Mouse (Mus musculus) cerebellum, postnatal 14 days (tissue): ENCODE measurements around the gene Mgat5.

Experiments used
- DNase-seq, 2 experiments: peaks; one replicate each; pipeline ENCODE4 v3.0.0; 2021; ENCODE audit warnings: mixed read lengths in 2 of 2

The Mgat5 gene

DNA sequence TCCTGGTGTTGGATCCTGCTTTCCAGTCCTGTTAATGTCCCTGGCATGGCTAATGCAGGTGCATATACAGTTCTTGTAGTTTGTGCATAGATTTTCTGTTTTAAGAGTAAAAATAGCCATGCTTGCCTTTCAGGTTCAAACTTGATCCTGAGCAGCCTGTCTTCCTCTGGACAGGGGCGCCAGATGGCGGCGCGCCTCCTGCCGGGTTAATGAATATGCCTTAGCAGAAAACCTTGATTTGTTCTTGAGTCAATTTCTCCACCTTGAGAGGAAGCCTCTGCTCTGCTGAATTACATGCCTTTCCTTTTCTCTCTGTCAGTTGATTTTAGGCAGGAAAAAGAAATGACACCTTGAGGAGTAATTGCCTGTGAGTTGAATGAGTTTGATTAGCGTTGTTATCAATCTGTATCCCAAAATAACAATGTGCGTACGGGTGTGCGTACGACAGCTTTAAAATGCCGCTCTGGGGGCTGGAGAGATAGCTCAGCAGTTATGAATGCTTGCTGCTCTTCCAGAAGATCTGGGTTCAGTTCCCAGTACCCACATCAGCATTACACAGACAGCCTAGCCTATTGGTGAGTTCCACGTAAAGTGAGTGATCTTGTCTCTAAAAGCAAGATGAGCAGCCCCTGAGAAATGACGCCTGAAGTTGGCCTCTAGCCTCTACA lies 57.5 kb downstream of the Mgat5 start:
- DNase-seq: peak; percentile 45 to 48

DNA sequence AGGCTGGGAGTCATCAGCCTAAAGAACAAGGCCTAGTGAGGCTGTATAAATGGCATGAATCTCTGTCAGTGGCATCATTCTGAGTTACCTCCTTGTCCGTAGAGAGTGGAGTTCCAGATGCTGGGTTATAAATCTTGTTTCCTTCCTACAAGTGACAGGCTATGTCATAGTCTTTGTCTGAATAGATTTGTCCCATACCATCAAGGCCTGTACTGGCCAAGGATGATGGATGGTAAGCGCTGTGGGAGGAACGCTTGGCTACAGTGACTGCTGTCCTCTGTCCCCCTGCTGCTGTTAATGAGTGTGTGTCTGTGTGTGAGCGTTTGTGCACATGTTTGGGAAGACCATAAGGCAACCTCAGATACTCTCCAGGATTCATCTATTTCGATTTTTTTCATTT lies 63.2 kb downstream of the Mgat5 start:
- no peak for DNase-seq

DNA sequence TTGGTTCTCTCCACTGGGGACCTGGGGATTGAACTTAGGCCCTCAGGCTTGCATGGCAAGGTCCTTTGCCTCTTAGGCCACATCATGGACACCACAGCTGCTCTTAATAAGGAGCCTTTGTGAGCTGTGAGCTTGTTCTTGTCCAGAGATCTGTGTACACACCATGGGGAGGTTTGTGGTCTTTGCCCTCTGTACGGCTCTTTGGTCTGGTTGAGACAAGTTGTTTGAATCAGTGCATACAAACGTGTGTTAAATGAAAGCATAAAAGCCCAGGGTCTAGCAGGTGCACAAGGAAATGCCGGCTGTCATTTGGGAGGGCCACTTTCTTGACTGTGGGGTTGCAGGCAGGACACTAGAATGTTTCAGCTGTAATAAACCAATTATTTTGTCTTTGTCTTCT lies 64.5 kb downstream of the Mgat5 start:
- no peak for DNase-seq

DNA sequence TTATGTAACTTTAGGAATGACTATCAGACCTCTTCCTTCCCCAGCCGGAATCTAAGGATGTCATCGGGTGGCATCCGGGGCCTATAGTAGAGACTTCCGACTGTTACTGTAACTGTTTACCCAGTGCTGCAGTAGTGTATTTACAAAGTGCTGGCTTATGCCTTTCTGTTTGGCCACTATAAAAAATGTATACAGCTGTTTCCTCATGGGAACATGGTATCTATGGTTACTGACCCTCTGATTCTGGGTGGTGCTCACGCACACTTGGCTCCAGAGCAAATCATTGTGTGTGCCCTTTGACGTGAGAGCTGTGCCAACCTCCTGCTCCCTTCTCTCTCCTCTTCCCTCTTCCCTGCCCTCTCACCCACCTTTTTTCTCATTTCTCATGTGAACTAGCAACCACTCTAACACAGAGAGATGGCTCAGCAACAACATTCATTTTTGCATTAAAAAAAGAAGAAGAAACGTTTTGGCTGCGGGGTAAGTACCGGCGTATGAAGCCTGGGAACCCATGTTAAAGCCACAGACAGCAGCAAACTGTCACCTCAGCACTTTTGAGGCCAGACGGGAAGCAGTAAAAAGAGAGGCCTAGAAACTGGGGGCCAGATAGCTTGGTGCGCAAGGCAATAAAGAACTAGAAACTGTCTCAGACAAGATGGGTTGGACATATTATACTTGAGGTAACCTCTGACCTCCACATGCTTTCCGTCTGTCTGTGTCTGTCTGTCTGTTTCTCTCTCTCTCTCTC lies 65.6 kb downstream of the Mgat5 start:
- DNase-seq: no peak

DNA sequence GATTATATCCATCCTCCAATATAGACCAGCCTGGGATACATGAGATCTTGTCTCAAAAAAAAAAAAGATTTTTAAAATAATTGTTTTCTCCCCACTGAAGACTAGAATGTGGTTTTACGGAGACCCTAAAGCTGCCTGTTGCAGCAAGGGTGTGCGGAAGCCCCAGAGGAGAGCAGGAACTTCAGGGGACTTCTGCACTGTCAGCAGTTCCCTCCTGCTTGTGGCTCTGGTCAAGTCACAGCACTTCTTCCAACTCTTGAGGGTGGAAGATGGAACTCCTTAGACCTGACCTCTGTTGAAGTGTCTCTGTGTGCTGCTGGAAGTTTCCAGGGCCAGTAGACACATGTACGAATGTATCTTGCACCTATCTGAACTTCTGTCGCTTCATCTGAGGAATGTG lies 66.3 kb downstream of the Mgat5 start:
- no peak for DNase-seq

DNA sequence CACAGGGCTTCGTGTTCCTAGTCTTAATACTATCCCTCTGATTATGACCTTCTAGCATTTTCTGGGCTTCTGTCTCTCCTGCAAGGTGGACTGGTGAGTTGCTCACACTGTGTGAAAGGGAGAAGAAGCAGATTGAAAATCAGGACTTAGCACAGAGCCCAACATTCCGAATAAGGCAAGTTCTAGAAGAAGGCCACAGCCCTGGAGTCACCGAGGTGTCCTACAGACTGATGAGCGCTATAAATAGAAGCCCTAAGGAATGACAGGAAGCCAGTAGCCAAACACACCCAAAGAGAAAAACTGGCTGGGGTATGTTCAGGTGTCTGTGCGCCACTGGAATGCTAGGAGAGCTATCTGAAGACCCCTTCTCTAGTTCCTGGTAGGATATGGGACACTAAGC lies 68.5 kb downstream of the Mgat5 start:
- no peak for DNase-seq

DNA sequence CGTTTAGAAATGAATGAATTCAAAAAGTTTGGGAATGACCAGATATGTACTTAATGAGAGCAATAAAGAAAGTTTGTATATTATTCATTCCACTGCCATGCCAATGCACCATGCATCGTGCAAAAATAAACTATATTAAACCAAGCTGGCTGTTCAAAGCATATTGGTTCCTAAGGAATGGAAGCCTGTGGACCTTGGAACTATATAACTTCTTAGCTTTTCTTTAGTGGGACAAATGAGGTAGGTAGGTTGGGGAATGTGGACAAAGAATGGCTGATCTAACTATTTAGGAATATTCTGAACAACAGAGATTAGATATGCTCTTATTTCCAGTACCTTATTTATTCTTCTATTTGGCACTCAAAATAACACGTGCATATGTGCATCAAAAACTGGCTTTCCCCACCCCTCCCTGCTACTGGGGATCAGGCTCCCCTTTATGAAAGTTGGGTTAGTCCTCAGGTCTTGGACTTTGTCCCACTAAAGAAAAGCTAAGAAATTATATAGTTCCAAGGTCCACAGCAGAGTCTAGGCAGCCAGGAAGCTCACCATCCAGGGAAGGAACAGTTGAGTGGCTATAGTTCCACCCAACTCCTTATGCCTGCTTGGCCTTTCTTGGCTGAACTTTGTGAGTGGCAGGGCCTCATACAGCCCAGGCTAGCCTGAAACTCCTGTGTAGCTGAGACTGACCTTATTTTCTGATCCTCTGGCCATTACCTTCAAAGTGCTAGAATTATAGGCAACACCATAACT lies 70.9 kb downstream of the Mgat5 start:
- DNase-seq: no peak

DNA sequence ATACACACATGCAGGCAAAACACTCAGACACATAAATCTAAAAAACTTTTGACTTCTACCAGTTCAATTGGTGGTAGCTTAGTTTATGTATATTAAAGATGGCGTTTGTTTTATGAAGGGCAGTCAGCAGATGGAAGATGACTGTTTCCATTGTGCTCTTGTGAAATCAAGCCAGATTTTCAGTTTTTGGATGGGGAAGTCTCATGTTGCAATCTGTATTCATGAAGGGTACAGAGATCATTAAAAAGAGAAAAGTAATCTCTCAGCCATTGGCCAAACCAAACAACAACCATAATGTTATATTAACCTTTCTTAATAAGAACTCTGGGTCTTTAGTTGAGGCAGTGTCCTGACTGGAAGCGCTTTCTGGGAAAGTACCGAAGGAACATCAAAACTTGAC lies 73.3 kb downstream of the Mgat5 start:
- DNase-seq: no peak

DNA sequence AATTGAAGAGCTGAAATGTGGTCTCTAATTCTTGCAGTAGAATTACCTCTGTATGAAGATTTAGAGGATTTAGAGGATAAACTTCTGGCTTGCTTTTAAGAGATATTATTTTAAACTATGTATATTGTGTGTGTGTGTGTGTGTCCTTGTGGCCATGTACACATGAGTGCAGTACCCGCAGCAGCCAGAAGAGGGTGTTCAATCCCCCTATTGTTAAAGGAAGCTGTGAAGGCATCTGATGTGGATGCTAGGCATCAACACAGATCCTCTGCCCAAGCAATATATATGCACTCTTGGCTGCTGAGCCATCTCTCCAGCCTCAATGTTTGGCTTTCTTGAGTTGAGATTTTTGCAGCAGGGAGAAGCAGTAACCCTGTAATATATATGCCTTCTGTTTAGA lies 75.4 kb downstream of the Mgat5 start:
- DNase-seq: peak; percentile 10 to 36

DNA sequence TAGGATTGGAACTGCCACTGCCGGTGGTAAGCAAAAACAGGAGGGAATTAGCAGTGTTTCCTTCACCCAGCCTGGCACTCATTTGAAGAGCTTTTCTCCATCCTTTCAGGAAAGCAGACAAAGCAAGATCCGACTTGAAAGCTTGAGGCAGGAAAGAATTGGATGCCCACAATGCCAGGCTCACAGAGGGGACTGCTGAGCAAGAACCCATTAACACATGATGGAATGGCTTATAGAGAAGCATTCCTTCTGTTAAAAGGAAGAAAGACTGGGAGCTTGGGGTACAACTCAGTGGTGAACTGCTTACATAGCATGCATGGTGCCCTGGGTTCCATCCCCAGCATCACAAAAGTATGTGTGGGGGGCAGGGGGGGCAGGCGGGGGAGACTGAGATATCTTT lies 80.2 kb downstream of the Mgat5 start:
- DNase-seq: no peak

DNA sequence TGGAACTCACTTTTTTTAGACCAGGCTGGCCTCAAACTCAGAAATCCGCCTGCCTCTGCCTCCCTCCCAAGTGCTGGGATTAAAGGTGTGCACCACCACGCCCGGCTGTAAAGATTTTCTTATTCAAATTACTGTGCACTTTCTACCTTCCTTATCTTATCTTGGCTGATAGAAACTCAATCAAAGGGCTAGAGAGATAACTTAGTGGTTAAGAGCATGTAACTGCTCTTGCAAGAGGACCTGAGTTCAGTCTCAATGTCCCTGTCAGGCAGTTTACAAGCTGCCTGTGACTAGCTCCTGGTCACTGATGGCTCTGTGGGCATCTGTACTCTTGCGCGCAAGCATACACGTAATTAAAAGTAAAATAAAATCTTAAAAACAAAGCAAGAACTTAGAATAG lies 82.7 kb downstream of the Mgat5 start:
- no peak for DNase-seq

DNA sequence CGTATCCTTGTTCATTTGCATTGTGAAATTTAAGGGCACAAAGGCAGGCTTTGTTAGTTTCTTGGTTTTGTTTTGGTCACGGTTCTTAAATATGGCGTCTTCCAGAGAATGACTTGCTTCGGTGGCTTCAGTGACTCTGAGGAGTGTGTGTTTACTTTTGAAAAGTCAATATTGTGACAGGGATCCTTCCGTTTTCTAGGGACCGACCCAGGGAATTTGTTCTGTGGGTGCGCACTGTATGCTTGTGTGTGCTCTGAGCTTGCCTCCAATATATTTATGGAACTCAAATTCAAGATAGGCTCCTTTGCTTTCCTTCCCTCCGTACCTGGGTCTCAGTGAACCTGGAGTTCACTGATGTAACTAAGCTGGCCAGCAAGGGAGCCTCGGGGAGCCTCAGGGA lies 86.1 kb downstream of the Mgat5 start:
- DNase-seq: no peak

DNA sequence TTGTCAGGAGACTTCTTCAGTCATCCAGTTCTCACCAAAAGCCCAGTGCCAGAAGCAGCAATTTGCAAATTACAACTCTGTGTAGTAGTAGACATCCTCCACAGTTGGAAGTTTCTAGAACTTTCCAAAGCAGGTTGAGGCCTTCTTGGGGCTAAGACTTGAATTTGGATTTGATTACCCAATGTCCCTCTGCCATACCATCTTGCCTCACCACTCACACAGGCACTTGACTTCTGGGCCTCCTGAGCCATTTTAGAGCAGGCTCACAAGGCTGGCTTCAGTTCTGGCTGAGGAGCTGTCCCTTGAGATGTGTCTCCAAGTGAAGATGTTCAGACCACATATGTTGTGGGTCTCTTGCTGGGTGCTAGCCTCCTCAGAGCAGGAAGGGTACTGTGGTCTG lies 86.9 kb downstream of the Mgat5 start:
- DNase-seq: no peak

DNA sequence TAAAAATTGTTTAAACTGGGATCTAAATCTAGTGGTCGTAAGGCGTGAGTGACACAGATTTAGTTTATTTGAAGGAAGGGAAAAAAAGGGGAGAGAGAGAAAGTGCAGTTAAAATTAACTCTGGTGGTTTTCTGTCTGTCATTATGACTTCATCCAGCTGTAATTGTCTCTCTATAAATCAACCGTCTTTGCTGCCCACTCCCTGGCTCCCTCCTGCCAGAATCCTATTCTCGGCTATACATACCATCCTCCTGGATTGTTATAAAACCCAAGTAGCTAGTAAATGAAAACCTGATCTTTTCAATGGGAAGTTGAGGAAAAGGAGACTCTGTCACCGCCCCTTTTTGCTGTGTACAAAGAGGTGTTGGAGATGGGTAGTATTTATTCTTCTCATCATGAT lies 88.5 kb downstream of the Mgat5 start:
- no peak for DNase-seq

DNA sequence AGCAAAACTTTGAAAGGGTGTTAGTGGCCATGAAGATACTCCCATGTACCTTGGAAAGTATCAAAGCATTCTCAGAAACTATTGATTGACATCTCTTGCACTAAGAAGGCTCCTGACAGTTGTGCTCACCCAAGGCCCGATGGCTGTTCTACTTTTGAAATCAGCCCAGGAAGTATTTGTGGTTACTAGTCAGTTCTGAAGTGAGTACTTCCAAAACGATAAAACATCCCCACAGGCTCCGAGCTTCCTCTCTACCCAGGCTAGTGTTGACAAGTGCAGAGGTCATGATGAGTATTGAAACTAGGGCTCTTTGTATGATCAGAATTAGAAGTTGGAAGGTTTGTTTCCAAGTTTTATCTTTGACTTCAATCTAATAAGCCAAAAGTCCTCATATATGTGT lies 92.0 kb downstream of the Mgat5 start:
- DNase-seq: no peak

DNA sequence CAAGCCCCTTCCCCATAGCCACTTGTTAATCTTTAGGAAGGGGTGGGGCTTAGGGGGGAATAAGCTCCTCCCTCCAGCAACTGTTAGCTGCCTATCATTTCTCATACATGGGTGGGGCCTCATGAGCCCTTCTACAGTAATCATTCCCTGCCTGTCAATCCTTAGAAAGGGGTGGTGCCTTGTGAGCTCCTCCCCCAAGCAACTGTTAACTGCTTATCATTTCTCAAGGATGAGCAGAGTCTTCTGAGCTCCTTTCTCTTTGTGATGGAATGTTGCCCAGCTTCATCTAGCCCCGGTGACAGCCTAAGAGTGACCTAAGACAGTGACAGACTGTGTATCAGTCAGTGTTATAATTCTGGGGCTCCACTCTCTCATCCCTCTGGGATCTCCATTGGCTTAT lies 95.0 kb downstream of the Mgat5 start:
- DNase-seq: no peak

DNA sequence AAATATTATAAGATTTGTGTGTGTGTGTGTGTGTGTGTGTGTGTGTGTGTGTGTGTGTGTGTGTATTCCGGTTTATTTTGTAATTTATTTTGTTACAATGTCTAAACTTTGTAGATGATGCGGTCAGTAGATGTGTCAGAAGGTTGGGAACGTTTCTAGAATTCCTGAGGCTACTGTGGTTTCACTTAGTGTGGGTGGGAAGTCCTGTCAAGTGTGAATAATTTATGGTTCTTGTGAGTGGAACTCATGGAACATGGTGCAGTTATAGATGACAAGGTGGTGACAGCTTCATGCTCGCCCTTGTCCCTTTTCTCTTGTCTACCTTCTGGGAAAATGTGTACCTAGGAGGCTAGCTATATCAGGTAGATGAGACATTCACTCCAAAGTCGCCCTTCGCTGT lies 96.2 kb downstream of the Mgat5 start:
- no peak for DNase-seq

DNA sequence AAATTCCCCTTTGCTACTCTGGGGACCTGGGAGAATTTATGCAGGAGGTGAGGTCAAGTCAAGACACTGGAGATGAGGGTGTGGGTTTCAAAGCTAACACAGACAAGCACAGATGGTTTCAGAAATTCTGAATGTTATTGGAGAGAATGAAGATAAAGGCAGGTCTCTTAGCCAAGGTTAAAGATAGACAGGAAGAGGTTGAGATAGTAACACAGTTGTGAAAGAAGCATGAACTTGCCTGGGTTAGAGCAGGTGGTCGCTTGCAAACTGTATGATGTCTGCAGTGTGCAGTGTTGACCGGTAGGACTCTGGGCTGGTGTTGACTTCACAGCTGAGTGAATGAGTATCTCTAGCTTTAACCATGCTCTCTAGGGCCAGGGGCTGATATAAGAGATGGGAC lies 97.8 kb downstream of the Mgat5 start:
- no peak for DNase-seq

DNA sequence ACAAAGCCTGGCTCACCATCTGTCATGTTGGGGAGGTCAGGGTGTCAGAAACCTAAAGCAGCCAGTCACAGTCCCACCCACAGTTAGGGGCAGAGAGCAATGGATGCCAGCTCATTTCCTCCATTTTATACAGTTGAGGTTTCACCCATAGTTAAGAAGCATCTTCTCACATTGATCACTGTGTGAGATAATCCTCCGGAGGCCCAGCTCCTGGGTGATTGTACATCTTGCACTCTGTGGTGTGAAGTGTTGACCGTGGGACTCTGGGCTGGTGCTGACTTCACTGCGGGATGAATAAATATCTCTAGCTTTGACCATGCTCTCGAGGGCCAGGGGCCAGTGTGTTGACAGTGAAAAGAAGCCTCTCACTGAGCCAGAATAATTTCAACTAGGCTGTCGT lies 99.0 kb downstream of the Mgat5 start:
- DNase-seq: no peak

DNA sequence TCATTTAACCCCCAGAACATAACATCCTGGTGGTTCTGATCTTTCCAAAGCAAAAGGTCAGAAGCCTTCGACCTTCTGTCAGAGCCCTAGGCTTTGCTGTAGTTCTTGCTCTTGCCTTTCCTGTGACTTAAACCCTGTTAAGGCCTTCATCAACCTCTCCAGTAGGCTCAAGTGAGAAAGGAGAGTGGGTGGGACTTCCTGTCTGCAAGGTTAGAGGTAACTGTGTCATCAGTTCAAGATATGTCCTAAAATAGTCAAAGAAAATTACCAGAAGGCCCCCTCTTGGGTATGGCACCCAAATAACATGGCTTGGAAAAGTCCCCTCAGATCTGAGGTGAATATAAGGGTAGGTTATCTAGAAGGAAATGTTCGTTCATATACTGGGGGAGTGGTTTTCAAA lies 99.5 kb downstream of the Mgat5 start:
- no peak for DNase-seq

DNA sequence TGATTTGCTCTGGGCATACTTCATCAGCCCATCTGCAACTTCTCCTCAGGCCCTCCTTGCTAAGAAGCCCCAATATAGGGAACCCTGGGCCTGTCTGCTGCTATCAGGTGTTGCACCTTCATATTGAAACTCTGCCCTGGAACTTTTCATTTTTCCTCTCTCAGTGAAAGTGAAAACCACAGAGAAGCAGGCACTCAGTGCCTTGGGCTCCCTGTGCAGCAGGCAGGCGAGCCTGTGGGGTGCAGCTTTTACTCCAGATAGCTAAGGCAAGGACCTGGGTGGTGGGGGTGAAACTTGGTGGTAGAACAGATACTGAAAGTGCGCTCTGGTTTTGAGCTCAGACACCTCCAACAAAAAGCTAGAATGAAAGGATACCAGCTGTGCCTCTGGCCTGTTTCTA lies 100.8 kb downstream of the Mgat5 start:
- DNase-seq: no peak

DNA sequence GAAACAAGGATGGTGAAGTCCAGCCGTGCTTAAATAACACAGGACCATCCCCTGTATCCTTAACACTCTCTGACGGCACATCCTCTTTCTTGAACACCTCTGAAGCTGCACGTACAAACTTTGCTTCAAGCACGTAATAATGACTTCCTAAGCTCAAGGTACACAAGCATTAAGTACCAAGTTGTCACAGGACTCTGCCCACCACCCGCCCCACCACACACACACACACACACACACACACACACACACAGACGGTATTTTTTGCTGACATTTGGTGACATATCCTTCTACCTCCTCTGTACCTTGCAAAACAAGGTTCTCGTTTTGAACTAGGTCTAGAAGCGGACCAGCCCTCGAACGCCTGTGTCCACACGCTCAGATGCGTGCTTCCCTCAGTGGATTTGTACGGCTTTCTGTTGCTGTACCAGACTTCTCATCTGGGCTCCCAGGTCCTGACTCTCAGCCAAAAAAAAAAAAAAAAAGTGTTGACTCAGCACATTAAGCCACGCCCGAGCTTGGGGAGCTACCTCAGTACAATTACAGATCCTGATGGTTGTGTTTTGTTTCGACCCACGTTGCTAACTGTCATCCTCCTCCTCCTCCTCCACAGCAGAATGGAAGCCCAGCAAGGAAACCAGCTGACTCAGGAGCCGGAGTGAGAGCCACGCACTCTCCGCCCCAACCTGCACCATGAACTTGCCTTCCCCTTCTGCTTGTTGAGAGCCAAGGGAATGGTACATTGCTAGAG lies 101.4 kb downstream of the Mgat5 start:
- DNase-seq: no peak

DNA sequence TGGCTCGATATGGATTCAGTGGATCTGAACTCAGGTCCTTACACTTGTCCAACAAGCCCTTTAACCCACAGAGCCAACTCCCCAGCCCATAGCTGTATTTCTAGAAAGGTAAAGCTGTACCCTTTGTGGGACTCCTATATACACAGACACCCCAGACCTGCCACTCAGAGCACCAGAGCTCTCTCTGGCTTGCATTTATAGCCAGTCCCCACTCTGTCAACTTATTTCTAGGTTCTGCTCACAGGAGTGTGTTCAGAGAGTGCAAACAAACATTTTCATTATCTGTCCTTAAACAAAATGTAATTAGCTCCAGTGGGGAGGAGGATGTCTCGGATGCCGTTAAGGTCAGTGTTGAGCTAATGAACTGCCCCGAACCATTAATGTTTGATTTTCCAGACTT lies 102.5 kb downstream of the Mgat5 start:
- no peak for DNase-seq
